Mouse (Mus musculus) thymus, adult 2 months (tissue): Measurements from ENCODE around the gene Arhgef38. TPM values are rescaled to one million over a fixed set of nuclear protein-coding genes. Genes with fewer than 3 reads are reported as not detected.

Experiments used
- DNase-seq: peaks from one replicate; pipeline ENCODE4 v3.0.0; 2021
- H3K27ac ChIP-seq: fragments of 200-500 bp; 2 replicates; pipeline ENCODE4 v1.5.1; 2012; ENCODE audit warnings: low read length, control low read depth; ENCODE audit not compliant: control insufficient read depth, insufficient read depth
- H3K27me3 ChIP-seq: fragments of 200-500 bp; 2 replicates; pipeline ENCODE4 v1.6.1; 2012; ENCODE audit warnings: mild to moderate bottlenecking, low read length, moderate library complexity, mixed read lengths; ENCODE audit not compliant: control insufficient read depth, insufficient read depth
- H3K36me3 ChIP-seq: fragments of 200-500 bp; 2 replicates; pipeline ENCODE4 v1.6.1; 2012; ENCODE audit warnings: mild to moderate bottlenecking, low read length, moderate library complexity; ENCODE audit not compliant: control insufficient read depth, insufficient read depth
- H3K4me1 ChIP-seq: fragments of 200-500 bp; replicated peaks from 2 replicates; pipeline ENCODE4 v1.6.1; 2012; ENCODE audit warnings: low read length; ENCODE audit not compliant: control insufficient read depth, insufficient read depth
- H3K4me3 ChIP-seq: fragments of 200-500 bp; 2 replicates; pipeline ENCODE4 v1.5.1; 2012; ENCODE audit warnings: mild to moderate bottlenecking, low read length, control low read depth, moderate library complexity; ENCODE audit not compliant: control insufficient read depth, insufficient read depth
- CTCF ChIP-seq: fragments of 200-500 bp; IDR thresholded peaks from 2 replicates; pipeline ENCODE4 v1.5.1; 2012; ENCODE audit warnings: mild to moderate bottlenecking, control low read depth, low read length, moderate library complexity, borderline replicate concordance; ENCODE audit not compliant: control insufficient read depth, poor library complexity, insufficient read depth; ENCODE audit errors: extremely low read depth
- POLR2A ChIP-seq: fragments of 200-500 bp; IDR thresholded peaks from 2 replicates; pipeline ENCODE4 v1.6.1; 2012; ENCODE audit warnings: mild to moderate bottlenecking, low read length, control low read depth, moderate library complexity; ENCODE audit not compliant: control insufficient read depth, poor library complexity, insufficient read depth; ENCODE audit errors: extremely low read depth
- WGBS: fragments of 180-500 bp; shearing (Covaris S2); methylation state at CpG from one replicate; pipeline ENCODE4 v1.1.7; 2018; 5-methylcytosine and 5-hydroxymethylcytosine counted together
- polyA plus RNA-seq: library from polyadenylated mRNA; depleted of rRNA; stranded (reverse); fragments of >200 nt; gene quantifications from 2 replicates; pipeline ENCODE4 v1.2.3, GENCODE M21; 2012

The Arhgef38 gene
- polyA plus RNA-seq, 1 experiment, result 0.19 TPM

DNA sequence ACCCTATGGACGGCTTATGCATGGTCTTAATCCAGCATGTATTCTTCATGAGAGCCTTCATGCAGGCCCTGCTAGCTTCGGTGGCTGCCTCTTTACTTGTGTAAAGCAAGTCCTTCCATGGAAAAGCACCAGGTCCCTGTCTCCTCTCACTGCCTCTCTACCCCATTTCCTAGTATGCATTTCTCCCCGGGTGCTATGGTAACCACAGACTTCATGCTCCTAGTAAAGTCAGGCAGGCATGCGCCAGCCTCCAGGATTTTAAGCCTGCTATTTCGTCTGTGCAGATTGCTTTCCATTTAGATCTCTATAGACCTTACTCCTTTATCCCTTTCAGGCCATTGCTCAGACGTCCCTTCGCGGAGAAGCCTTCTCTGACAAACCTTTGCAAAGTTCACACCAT, 80.1 kb downstream of the Arhgef38 start:
- 94% methylated on average over 8 of the region's 8 CpGs for WGBS
- no peaks in the 10 kb centered on the region for H3K27me3 ChIP-seq
- H3K36me3 ChIP-seq, result no peaks in the 10 kb centered on the region
- no peak overlapping the region for H3K4me3 ChIP-seq
- no peak for DNase-seq
- no peaks in the 10 kb centered on the region for H3K4me1 ChIP-seq
- TF ChIP-seq CTCF, result no peak
- TF ChIP-seq POLR2A, result no peak
- no peak overlapping the region for H3K27ac ChIP-seq

DNA sequence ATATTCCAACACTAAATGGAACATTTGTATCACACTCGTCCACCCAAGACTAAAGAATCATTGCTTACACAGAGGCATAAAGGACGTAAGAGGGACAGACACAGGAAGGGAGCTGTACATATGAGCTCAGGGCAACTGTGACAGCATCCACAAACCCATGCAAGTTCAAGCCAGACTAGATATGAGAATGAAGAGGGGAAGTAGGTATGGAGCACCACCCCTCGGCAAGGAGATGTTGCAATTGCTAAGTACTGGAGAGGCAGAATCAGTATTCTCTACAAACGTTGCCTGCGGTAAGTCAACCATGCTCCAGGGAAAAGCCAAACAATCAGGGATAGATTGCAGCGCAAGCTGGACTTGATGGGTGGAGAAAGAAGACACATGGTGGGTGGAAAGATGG, 81.1 kb downstream of the Arhgef38 start:
- Histone ChIP-seq H3K27ac (no peak overlapping the region), H3K27me3 (no peaks in the 10 kb centered on the region), H3K4me3 (no peak overlapping the region), H3K4me1 (no peaks in the 10 kb centered on the region), H3K36me3 (no peaks in the 10 kb centered on the region)
- TF ChIP-seq CTCF, result no peak
- TF ChIP-seq POLR2A, result no peak
- no peak for DNase-seq
- WGBS, result 85% methylated on average over 6 of the region's 6 CpGs

DNA sequence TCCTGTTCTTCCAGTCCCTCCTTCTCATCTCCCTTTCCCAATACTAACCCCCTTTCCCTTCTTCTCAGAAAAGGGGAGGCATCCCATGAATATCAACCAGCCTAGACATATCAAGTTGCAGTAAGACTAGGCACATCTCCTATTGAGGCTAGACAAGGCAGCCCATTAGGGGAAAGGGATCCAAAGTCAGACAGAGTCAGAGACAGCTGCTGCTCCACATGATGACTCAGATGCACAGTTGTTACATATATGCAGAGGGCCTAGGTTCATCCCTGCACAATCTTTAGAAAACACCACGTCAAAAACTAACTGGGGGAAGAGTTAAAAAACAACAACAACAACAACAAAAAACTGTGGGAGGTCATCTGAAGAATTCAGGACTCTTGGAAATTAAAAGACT, 81.9 kb downstream of the Arhgef38 start:
- TF ChIP-seq CTCF, result no peak
- TF ChIP-seq POLR2A, result no peak
- Histone ChIP-seq H3K27me3 (no peaks in the 10 kb centered on the region), H3K36me3 (no peaks in the 10 kb centered on the region), H3K27ac (no peak overlapping the region), H3K4me3 (no peak overlapping the region), H3K4me1 (no peaks in the 10 kb centered on the region)
- 50% methylated on average over 1 of the region's 1 CpGs for WGBS
- DNase-seq, result no peak

DNA sequence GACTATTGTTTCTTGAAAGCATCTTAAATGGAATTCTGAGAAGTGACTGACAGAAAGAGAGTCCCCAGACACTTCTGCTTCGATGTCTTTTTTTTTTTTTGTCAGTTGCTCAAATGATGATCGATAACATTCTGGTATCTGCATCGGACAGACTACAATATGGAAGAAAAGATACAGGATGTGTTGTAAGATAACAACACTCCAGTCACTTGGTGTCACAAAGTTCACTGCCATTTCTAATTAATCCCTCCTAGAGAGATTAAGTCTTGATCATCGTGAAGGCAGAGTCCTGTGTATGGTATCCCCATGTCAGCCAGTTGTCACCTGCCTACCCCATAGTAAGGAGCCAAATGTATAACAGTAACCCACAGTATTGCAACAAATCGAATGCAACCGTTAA, 83.1 kb downstream of the Arhgef38 start:
- H3K4me1 ChIP-seq, result no peaks in the 10 kb centered on the region
- no peak for TF ChIP-seq CTCF
- no peak for TF ChIP-seq POLR2A
- H3K27me3 ChIP-seq, result no peaks in the 10 kb centered on the region
- no peaks in the 10 kb centered on the region for H3K36me3 ChIP-seq
- DNase-seq, result no peak
- no peak overlapping the region for H3K27ac ChIP-seq
- 91% methylated on average over 6 of the region's 6 CpGs for WGBS
- H3K4me3 ChIP-seq, result no peak overlapping the region

DNA sequence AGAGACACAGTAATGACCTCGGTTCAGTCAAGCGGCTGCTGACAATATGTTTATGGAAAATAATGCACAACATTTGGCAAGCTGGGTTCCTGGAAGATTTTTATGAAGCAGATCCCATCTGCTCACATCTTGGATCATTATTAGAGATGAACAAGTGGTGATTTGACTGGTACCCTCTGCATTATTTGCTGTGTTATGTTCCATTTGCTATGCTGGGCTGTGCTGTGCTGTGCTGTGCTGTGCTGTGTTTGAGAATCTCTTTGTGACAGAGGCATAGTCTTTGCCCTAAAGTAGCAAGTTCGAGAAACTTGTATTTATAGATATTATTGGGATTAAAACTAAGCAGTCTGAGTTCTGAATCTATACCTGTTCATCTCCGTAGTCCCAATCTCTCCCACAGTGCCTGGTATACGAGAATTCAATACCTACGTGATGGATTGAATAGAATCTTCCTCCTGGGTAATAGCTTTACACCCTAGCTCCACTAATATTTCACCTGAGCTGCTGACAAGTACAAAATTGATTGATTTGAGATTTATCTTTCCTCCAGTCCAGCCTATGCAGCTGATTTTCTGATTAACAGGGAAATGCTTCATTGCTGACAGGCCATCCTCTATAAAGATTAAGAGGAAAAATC, 90.1 kb downstream of the Arhgef38 start:
- no peak for TF ChIP-seq POLR2A
- no peak for TF ChIP-seq CTCF
- no peak for DNase-seq
- H3K27me3 ChIP-seq, result no peaks in the 10 kb centered on the region
- no peak overlapping the region for H3K27ac ChIP-seq
- 89% methylated on average over 6 of the region's 6 CpGs for WGBS
- no peaks in the 10 kb centered on the region for H3K4me1 ChIP-seq
- H3K36me3 ChIP-seq, result no peaks in the 10 kb centered on the region
- no peak overlapping the region for H3K4me3 ChIP-seq

DNA sequence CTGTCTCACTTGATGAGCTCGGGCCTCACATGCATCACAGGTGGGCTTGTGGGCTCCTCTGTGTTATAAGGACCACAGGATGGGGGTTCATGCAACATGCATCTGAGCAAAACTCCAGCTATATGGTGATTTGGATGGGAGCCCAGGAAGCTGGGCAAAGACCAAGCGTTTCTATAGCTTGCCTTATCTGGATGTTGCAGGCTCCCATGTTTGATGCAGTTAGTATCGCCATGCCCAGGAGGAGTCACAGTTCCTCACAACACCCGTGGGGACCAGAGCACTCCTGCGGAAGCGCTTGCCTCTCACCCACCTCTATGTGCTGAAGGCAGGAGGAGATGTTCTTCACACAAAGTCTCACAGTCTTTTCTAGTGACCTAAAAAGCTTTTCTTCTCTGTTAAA, 92.9 kb downstream of the Arhgef38 start:
- Histone ChIP-seq H3K36me3 (no peaks in the 10 kb centered on the region), H3K4me3 (no peak overlapping the region), H3K27me3 (no peaks in the 10 kb centered on the region), H3K4me1 (no peaks in the 10 kb centered on the region), H3K27ac (no peak overlapping the region)
- no peak for DNase-seq
- no peak for TF ChIP-seq CTCF
- no peak for TF ChIP-seq POLR2A
- 85% methylated on average over 6 of the region's 6 CpGs for WGBS

DNA sequence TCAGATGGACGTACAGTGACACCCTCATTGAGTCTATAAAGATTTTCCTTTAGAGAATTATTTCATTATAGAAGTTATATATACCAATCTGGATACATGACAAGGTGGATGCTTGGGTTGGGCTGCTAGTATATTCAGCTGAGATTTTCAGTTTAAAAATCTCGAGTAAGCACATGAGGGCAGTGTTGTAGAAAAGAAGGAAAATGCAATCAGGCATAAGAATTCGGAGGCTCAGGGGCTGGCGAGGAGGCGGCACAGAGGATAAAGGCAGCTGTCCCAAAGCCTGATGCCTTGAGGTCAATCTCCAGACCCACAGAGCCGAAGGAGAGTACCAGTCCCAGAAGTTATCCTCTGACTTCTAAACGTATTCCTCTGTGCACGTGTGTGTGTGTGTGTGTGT, 102.1 kb downstream of the Arhgef38 start:
- TF ChIP-seq POLR2A (no peak), CTCF (no peak)
- DNase-seq, result no peak
- Histone ChIP-seq H3K4me3 (no peak overlapping the region), H3K27me3 (no peaks in the 10 kb centered on the region), H3K36me3 (no peaks in the 10 kb centered on the region), H3K27ac (no peak overlapping the region), H3K4me1 (no peaks in the 10 kb centered on the region)
- WGBS, result 91% methylated on average over 8 of the region's 8 CpGs
